Mouse (Mus musculus): Measurements from ENCODE around the gene 2310011J03Rik. TPM values are rescaled to one million over a fixed set of nuclear protein-coding genes. Genes with fewer than 3 reads are reported as not detected.
A peak's percentile ranks its signal among the peaks of the same experiment; 100 is the strongest.

The 2310011J03Rik gene
- polyA plus RNA-seq, 1 experiment from 2014 or later = 21.6 TPM

DNA sequence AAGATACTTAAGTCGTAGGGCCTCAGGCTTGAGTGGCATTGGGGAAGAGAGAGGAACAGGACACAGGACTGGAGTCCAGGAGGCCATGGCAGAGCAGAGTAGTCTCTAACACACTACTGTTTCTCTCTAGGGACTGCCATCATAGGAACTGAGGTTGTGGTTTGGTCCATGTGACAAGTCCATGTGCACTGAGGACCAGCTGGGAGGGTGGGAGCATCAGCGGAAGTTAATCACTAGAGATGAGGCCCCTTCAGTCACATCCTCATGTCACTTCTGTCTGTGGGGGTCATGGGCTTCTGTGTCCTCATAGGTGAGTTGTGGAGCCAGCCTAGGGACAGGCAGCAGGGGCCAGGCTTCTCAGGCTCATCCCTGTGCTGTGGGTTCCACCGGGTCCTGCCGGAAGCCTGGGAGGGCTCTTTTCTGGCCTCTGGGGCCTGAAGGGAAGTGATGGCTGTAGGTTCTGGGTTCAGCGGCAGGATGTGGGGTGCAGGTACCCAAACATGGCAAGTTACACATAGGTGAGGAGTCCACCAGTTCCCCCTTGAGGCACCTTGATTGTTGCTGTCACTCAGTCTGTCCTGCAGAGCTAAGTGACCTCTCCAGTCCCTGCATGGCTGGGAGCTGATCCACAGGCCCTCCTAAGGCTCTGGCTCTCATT is 49.0 kb downstream of the 2310011J03Rik start:
- peaks cover 41% of the 10 kb centered on the region for H3K36me3 ChIP-seq (ENCODE audit: control insufficient read depth, insufficient read depth, low read length)
- H3K4me1 ChIP-seq (ENCODE audit: control insufficient read depth, insufficient read depth, low read length) = peaks cover 16% of the 10 kb centered on the region
- peak overlapping the region; percentile 14; the same call in 1 of the 2 replicates for H3K9ac ChIP-seq (replicated peaks; ENCODE audit: low read length)
- no peak overlapping the region for H3K27ac ChIP-seq (replicated peaks; ENCODE audit: low read depth, low read length)
- no peak overlapping the region for H3K4me3 ChIP-seq (replicated peaks; ENCODE audit: low read depth, low read length)
- DNase-seq (no peak), ATAC-seq (ENCODE audit: low FRiP score, low TSS enrichment) (no peak)
- WGBS = 90% methylated on average over 5 of the region's 5 CpGs
- H3K4me2 ChIP-seq (ENCODE audit: low read length) = no peak overlapping the region
- H3K27me3 ChIP-seq (ENCODE audit: control insufficient read depth, insufficient read depth, low read length) = no peaks in the 10 kb centered on the region
- H3K9me3 ChIP-seq (ENCODE audit: control insufficient read depth, low read length) = no peaks in the 10 kb centered on the region

DNA sequence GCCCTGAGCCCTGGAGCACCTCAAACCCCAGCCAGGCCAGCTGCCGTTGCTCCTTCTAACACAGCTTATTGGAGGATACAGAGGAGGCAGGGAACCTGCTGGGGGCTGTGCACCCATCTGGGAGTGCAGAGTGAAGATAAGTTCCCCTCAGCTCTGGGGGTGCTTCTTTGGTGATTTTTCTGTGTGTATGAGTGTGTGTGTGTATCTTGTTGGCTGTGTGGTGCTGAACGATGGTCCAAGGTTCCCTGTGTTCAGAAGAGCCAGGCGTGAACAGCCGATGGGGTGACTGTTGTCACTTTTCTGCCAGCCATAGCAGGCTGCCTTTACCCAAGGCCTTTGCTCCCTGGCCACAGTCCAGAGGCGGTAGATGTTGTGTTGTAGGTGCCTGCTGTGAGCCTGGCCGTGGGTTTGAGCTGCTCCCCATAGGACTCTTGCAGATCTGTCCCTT is 49.6 kb downstream of the 2310011J03Rik start:
- no peaks in the 10 kb centered on the region for H3K27me3 ChIP-seq (ENCODE audit: control insufficient read depth, insufficient read depth, low read length)
- H3K27ac ChIP-seq (replicated peaks; ENCODE audit: low read depth, low read length) = no peak overlapping the region
- no peaks in the 10 kb centered on the region for H3K9me3 ChIP-seq (ENCODE audit: control insufficient read depth, low read length)
- peaks cover 36% of the 10 kb centered on the region for H3K36me3 ChIP-seq (ENCODE audit: control insufficient read depth, insufficient read depth, low read length)
- H3K4me1 ChIP-seq (ENCODE audit: control insufficient read depth, insufficient read depth, low read length) = peaks cover 21% of the 10 kb centered on the region
- no peak overlapping the region for H3K4me2 ChIP-seq (ENCODE audit: low read length)
- H3K4me3 ChIP-seq (replicated peaks; ENCODE audit: low read depth, low read length) = no peak overlapping the region
- WGBS = 77% methylated on average over 6 of the region's 6 CpGs
- DNase-seq (no peak), ATAC-seq (ENCODE audit: low FRiP score, low TSS enrichment) (no peak)
- H3K9ac ChIP-seq (replicated peaks; ENCODE audit: low read length) = peak overlapping the region; percentile 14; the same call in 1 of the 2 replicates

DNA sequence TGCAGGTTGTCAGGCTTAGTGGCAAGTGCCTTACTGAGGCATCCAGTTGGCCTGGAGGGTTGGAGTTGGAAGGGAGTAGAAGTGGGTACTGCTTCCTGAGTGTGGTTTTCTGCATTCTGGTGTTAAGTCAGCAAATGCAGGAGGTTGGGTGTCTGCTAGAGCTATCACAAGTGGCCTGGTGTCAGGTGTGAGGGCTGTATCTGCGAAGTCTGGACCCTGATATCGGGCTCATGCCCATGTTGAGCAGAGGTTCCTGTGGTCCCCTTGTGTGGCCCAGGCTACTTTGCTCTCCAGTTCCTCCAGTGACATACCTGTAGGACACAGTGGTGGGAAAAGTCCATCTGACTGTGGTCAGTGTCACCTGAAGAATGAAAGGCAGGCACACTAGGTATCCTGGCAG is 50.2 kb downstream of the 2310011J03Rik start:
- H3K4me1 ChIP-seq (ENCODE audit: control insufficient read depth, insufficient read depth, low read length) = peaks cover 24% of the 10 kb centered on the region
- no peak overlapping the region for H3K4me3 ChIP-seq (replicated peaks; ENCODE audit: low read depth, low read length)
- no peak for ATAC-seq (ENCODE audit: low FRiP score, low TSS enrichment)
- no peak overlapping the region for H3K4me2 ChIP-seq (ENCODE audit: low read length)
- DNase-seq = no peak
- H3K9me3 ChIP-seq (ENCODE audit: control insufficient read depth, low read length) = no peaks in the 10 kb centered on the region
- H3K27ac ChIP-seq (replicated peaks; ENCODE audit: low read depth, low read length) = no peak overlapping the region
- H3K9ac ChIP-seq (replicated peaks; ENCODE audit: low read length) = peak overlapping the region; percentile 14; the same call in 1 of the 2 replicates
- peaks cover 32% of the 10 kb centered on the region for H3K36me3 ChIP-seq (ENCODE audit: control insufficient read depth, insufficient read depth, low read length)
- no peaks in the 10 kb centered on the region for H3K27me3 ChIP-seq (ENCODE audit: control insufficient read depth, insufficient read depth, low read length)
- WGBS = 95% methylated on average over 2 of the region's 2 CpGs

Small RNA genes lying within 50 kb of the gene (microRNA-seq; reads per million reads assigned to microRNA genes)
- 1.3 reads per million for gene Mir6911

Other genes starting within 250 kb of the 2310011J03Rik start
- 13.2 and 13.3 TPM in 2 replicates for gene Sbno2, start 215.0 kb downstream of the 2310011J03Rik start, polyA plus RNA-seq (2014; fragmentation: Nextera tagmentation; extraction: Ambion mirVana)
- gene Stk11, start 204.7 kb downstream of the 2310011J03Rik start, polyA plus RNA-seq (2014; fragmentation: Nextera tagmentation; extraction: Ambion mirVana) = 26.5 and 38.7 TPM in 2 replicates
- 407 and 480 TPM in 2 replicates for gene Atp5d, start 181.9 kb downstream of the 2310011J03Rik start, polyA plus RNA-seq (2014; fragmentation: Nextera tagmentation; extraction: Ambion mirVana)
- 78.9 and 101 TPM in 2 replicates for gene Cbarp, start 179.7 kb downstream of the 2310011J03Rik start, polyA plus RNA-seq (2014; fragmentation: Nextera tagmentation; extraction: Ambion mirVana)
- 62.6 and 65.6 TPM in 2 replicates for gene Midn, start 172.3 kb downstream of the 2310011J03Rik start, polyA plus RNA-seq (2014; fragmentation: Nextera tagmentation; extraction: Ambion mirVana)
- 295 and 421 TPM in 2 replicates for gene Cirbp, start 154.6 kb downstream of the 2310011J03Rik start, polyA plus RNA-seq (2014; fragmentation: Nextera tagmentation; extraction: Ambion mirVana)
- gene 1600002K03Rik, start 147.6 kb downstream of the 2310011J03Rik start, polyA plus RNA-seq (2014; fragmentation: Nextera tagmentation; extraction: Ambion mirVana) = 5.7 and 9.9 TPM in 2 replicates
- gene Efna2, start 141.1 kb downstream of the 2310011J03Rik start, polyA plus RNA-seq (2014; fragmentation: Nextera tagmentation; extraction: Ambion mirVana) = 41.9 and 50.1 TPM in 2 replicates
- 51.5 and 65.4 TPM in 2 replicates for gene Mum1, start 94.1 kb downstream of the 2310011J03Rik start, polyA plus RNA-seq (2014; fragmentation: Nextera tagmentation; extraction: Ambion mirVana)
- gene Ndufs7, start 71.4 kb downstream of the 2310011J03Rik start, polyA plus RNA-seq (2014; fragmentation: Nextera tagmentation; extraction: Ambion mirVana) = 274 and 323 TPM in 2 replicates
- 15.1 and 16.7 TPM in 2 replicates for gene Gamt, start 59.5 kb downstream of the 2310011J03Rik start, polyA plus RNA-seq (2014; fragmentation: Nextera tagmentation; extraction: Ambion mirVana)
- 42.5 and 49.3 TPM in 2 replicates for gene Dazap1, start 59.1 kb downstream of the 2310011J03Rik start, polyA plus RNA-seq (2014; fragmentation: Nextera tagmentation; extraction: Ambion mirVana)
- 622 and 707 TPM in 2 replicates for gene Rps15, start 28.1 kb downstream of the 2310011J03Rik start, polyA plus RNA-seq (2014; fragmentation: Nextera tagmentation; extraction: Ambion mirVana)
- 241 and 259 TPM in 2 replicates for gene Apc2, start 24.6 kb downstream of the 2310011J03Rik start, polyA plus RNA-seq (2014; fragmentation: Nextera tagmentation; extraction: Ambion mirVana)
- gene Pcsk4, start 9.0 kb upstream of the 2310011J03Rik start, polyA plus RNA-seq (2014; fragmentation: Nextera tagmentation; extraction: Ambion mirVana) = 2.5 and 3.5 TPM in 2 replicates
- 5.3 and 7.3 TPM in 2 replicates for gene Reep6, start 9.4 kb upstream of the 2310011J03Rik start, polyA plus RNA-seq (2014; fragmentation: Nextera tagmentation; extraction: Ambion mirVana)
- gene Adamtsl5, start 27.9 kb upstream of the 2310011J03Rik start, polyA plus RNA-seq (2014; fragmentation: Nextera tagmentation; extraction: Ambion mirVana) = 0.26 TPM in 1 of 2 replicates, not detected in the other
- gene Plk5, start 35.9 kb upstream of the 2310011J03Rik start, polyA plus RNA-seq (2014; fragmentation: Nextera tagmentation; extraction: Ambion mirVana) = 2.9 and 3.2 TPM in 2 replicates
- 17.3 and 28.2 TPM in 2 replicates for gene Mex3d, start 67.1 kb upstream of the 2310011J03Rik start, polyA plus RNA-seq (2014; fragmentation: Nextera tagmentation; extraction: Ambion mirVana)
- 166 and 208 TPM in 2 replicates for gene Mbd3, start 79.0 kb upstream of the 2310011J03Rik start, polyA plus RNA-seq (2014; fragmentation: Nextera tagmentation; extraction: Ambion mirVana)
- 532 and 742 TPM in 2 replicates for gene Uqcr11, start 86.3 kb upstream of the 2310011J03Rik start, polyA plus RNA-seq (2014; fragmentation: Nextera tagmentation; extraction: Ambion mirVana)
- 49.8 and 60.4 TPM in 2 replicates for gene Tcf3, start 113.1 kb upstream of the 2310011J03Rik start, polyA plus RNA-seq (2014; fragmentation: Nextera tagmentation; extraction: Ambion mirVana)
- 2.2 and 2.4 TPM in 2 replicates for gene Onecut3, start 174.3 kb upstream of the 2310011J03Rik start, polyA plus RNA-seq (2014; fragmentation: Nextera tagmentation; extraction: Ambion mirVana)
- 0.76 and 0.78 TPM in 2 replicates for gene Atp8b3, start 218.6 kb upstream of the 2310011J03Rik start, polyA plus RNA-seq (2014; fragmentation: Nextera tagmentation; extraction: Ambion mirVana)
- 31.7 and 34.2 TPM in 2 replicates for gene Rexo1, start 241.0 kb upstream of the 2310011J03Rik start, polyA plus RNA-seq (2014; fragmentation: Nextera tagmentation; extraction: Ambion mirVana)